Mouse (Mus musculus): ENCODE results near the gene Ppox.

Ppox gene

GRCm38 (mm10) chr1:171285096-171285892, 4.3 kb upstream of the Ppox start:
- no peak for DNase-seq (ENCODE audit: low spot score)

GRCm38 (mm10) chr1:171284491-171284890, 3.5 kb upstream of the Ppox start:
- DNase-seq (ENCODE audit: low spot score) = no peak

- DNase-seq (ENCODE audit: low spot score) = no peak
These were observed 2.5 kb upstream of the Ppox start for GRCm38 (mm10) chr1:171283188-171284160.

GRCm38 (mm10) chr1:171282086-171282805, 1.3 kb upstream of the Ppox start:
- DNase-seq (ENCODE audit: low spot score) = no peak

- DNase-seq (ENCODE audit: low spot score) = peak; percentile 90
These were observed 540 bp upstream of the Ppox start for GRCm38 (mm10) chr1:171281528-171281923.

GRCm38 (mm10) chr1:171280250-171280915, 603 bp downstream of the Ppox start:
- no peak for DNase-seq (ENCODE audit: low spot score)

- no peak for DNase-seq (ENCODE audit: low spot score)
These were observed 1.3 kb downstream of the Ppox start for GRCm38 (mm10) chr1:171279721-171280120.

GRCm38 (mm10) chr1:171279012-171279705, 1.8 kb downstream of the Ppox start:
- no peak for DNase-seq (ENCODE audit: low spot score)

GRCm38 (mm10) chr1:171278436-171278835, 2.5 kb downstream of the Ppox start:
- DNase-seq (ENCODE audit: low spot score) = no peak

GRCm38 (mm10) chr1:171277736-171278135, 3.2 kb downstream of the Ppox start:
- DNase-seq (ENCODE audit: low spot score) = no peak

GRCm38 (mm10) chr1:171276110-171276748, 4.8 kb downstream of the Ppox start:
- no peak for DNase-seq (ENCODE audit: low spot score)

GRCm38 (mm10) chr1:171275144-171275734, 5.7 kb downstream of the Ppox start:
- no peak for DNase-seq (ENCODE audit: low spot score)

GRCm38 (mm10) chr1:171274171-171274570, 6.8 kb downstream of the Ppox start:
- DNase-seq (ENCODE audit: low spot score) = no peak

GRCm38 (mm10) chr1:171272086-171272485, 8.9 kb downstream of the Ppox start:
- no peak for DNase-seq (ENCODE audit: low spot score)

- no peak for DNase-seq (ENCODE audit: low spot score)
These were observed 9.4 kb downstream of the Ppox start for GRCm38 (mm10) chr1:171271622-171272021.

GRCm38 (mm10) chr1:171271196-171271595, 9.8 kb downstream of the Ppox start:
- DNase-seq (ENCODE audit: low spot score) = no peak

- DNase-seq (ENCODE audit: low spot score) = peak; percentile 71
These were observed 10.4 kb downstream of the Ppox start for GRCm38 (mm10) chr1:171270573-171270900.

GRCm38 (mm10) chr1:171269848-171270572, 11.0 kb downstream of the Ppox start, which contains the start of gene B4galt3:
TSS of gene B4galt3 (plus strand) at chr1:171270328.
- peak; percentile 99 for DNase-seq (ENCODE audit: low spot score)

GRCm38 (mm10) chr1:171268341-171268740, 12.6 kb downstream of the Ppox start:
- no peak for DNase-seq (ENCODE audit: low spot score)

All from testis, postnatal 10 days (tissue).